Mouse (Mus musculus) bone marrow, adult 2 months (tissue): ENCODE results near the gene Glis1. TPM values are rescaled to one million over a fixed set of nuclear protein-coding genes. Genes with fewer than 3 reads are reported as not detected.
A peak's percentile ranks its signal among the peaks of the same experiment; 100 is the strongest.

Experiments
- H3K27ac ChIP-seq: fragments of 200-500 bp; 2 replicates; pipeline ENCODE4 v1.5.1; 2012; ENCODE audit warnings: low read depth, mild to moderate bottlenecking, control low read depth, inconsistent platforms, low read length; ENCODE audit not compliant: control insufficient read depth, poor library complexity, insufficient read depth
- H3K4me1 ChIP-seq: fragments of 200-500 bp; 2 replicates; pipeline ENCODE4 v1.6.1; 2011; ENCODE audit warnings: low read length; ENCODE audit not compliant: control insufficient read depth, insufficient read depth
- H3K4me3 ChIP-seq: fragments of 200-500 bp; replicated peaks from 2 replicates; pipeline ENCODE3; 2011; ENCODE audit warnings: mild to moderate bottlenecking, low read depth, low read length, control low read depth; ENCODE audit not compliant: control insufficient read depth
- CTCF ChIP-seq: fragments of 200-500 bp; IDR thresholded peaks from 2 replicates; pipeline ENCODE4 v1.5.1; 2011; ENCODE audit warnings: low read length, control low read depth; ENCODE audit not compliant: control insufficient read depth, insufficient read depth
- POLR2A ChIP-seq: fragments of 200-500 bp; IDR thresholded peaks from 2 replicates; pipeline ENCODE4 v1.6.1; 2011; ENCODE audit warnings: low read depth, mild to moderate bottlenecking, control low read depth, low read length, borderline replicate concordance; ENCODE audit not compliant: control insufficient read depth
- WGBS: fragments of 180-500 bp; shearing (Covaris S2); methylation state at CpG from one replicate; pipeline ENCODE4 v1.1.7; 2018; 5-methylcytosine and 5-hydroxymethylcytosine counted together
- polyA plus RNA-seq: library from polyadenylated mRNA; stranded (reverse); fragments of >200 nt; gene quantifications from 2 replicates; pipeline ENCODE4 v1.2.4, GENCODE M21; 2011; ENCODE audit warnings: low replicate concordance; ENCODE audit not compliant: missing spikeins, insufficient read depth, insufficient read length

Gene Glis1
- polyA plus RNA-seq, 1 experiment, result not detected

- no peaks in the 10 kb centered on the region for H3K4me1 ChIP-seq
- no peak overlapping the region for H3K27ac ChIP-seq
- H3K4me3 ChIP-seq, result no peak overlapping the region
- 81% methylated on average over 5 of the region's 5 CpGs for WGBS
- no peak for TF ChIP-seq CTCF
- no peak for TF ChIP-seq POLR2A
Observed at GRCm38 (mm10) chr4:107624951-107625350, 190.6 kb downstream of the Glis1 start.

- WGBS, result 42% methylated on average over 4 of the region's 4 CpGs
Observed at GRCm38 (mm10) chr4:107628226-107628625, 193.8 kb downstream of the Glis1 start.

DNA sequence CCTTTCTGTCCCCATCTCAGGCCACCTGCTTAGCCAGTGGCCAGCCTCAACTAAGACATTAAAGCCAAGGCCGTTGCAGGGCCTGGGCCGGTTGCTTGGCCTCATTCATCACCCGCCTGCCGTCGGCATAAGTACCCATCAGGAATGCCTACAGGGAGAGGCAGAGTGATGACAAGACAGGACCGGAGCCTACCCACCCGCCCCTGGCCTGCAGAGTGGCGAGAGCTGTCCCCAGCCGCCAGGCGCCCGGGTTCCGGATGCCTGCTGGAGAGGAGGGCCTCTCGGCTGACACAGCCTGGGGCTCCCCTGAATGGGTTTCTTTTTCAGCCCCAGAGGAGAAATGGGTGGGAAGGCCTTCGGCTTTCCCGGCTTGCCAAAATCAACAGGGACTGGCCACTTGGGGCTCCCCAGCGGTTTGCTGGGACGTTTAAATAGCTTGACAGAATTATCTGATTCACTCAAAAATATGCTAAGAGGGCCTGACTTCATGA lies 194.6 kb downstream of the Glis1 start:
- TF ChIP-seq POLR2A, result no peak
- TF ChIP-seq CTCF, result no peak
- no peaks in the 10 kb centered on the region for H3K4me1 ChIP-seq
- H3K4me3 ChIP-seq, result no peak overlapping the region
- no peak overlapping the region for H3K27ac ChIP-seq
- 80% methylated on average over 17 of the region's 17 CpGs for WGBS

More at GRCm38 (mm10) chr4:107628226-107628625, 193.8 kb downstream of the Glis1 start:
- Histone ChIP-seq H3K4me1 (no peaks in the 10 kb centered on the region), H3K27ac (no peak overlapping the region), H3K4me3 (no peak overlapping the region)
- TF ChIP-seq CTCF, result no peak
- no peak for TF ChIP-seq POLR2A

DNA sequence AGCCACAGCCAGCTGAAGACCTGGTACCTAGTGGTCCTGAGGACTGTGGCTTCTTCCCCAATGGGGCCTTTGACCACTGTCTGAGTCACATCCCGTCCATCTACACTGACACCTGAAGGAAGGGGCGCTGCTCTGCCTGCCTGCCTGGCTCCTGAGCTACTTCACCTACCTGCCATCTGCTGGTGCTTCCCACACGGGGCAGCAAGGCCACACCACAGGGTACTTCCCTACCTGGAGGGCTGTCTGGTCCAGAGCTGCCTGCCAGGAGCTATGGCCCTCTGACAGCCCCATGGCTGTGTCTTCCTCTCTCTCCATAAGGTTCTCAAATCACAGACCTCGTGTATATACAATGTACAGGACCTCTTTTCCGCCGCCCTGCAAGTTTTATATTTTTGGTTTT lies 200.2 kb downstream of the Glis1 start:
- H3K4me3 ChIP-seq, result no peak overlapping the region
- WGBS, result 56% methylated on average over 6 of the region's 6 CpGs
- no peak for TF ChIP-seq POLR2A

DNA sequence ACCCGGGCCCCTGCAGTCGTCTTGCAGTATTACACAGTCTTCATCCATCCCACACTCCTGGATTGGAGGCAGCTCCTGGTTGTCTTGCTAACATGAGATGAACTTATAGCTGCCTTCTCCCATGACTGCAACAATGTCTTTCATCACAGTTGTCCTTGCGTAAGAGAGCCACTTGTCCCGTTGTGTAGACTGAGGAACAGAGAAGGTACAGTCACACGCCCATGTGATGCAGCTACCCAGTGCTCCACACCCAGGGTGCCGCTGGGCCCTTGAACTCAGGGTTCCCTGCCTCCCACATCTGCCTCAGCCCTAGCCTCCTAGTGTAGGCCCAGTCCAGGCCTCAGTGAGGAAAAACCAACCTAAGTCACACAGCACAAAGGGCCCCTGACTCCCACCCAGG lies 201.7 kb downstream of the Glis1 start:
- WGBS, result 42% methylated on average over 6 of the region's 6 CpGs

More for the DNA sequence above, 200.2 kb downstream of the Glis1 start:
- H3K4me1 ChIP-seq, result no peaks in the 10 kb centered on the region; the same call in 1 of the 2 replicates
- no peak overlapping the region for H3K27ac ChIP-seq

GRCm38 (mm10) chr4:107637670-107638069 lies 203.3 kb downstream of the Glis1 start:
- WGBS, result 20% methylated on average over 3 of the region's 3 CpGs
- TF ChIP-seq CTCF (peak; percentile 37), POLR2A (no peak)
- no peak overlapping the region for H3K27ac ChIP-seq
- H3K4me3 ChIP-seq, result no peak overlapping the region
- no peaks in the 10 kb centered on the region; the same call in 1 of the 2 replicates for H3K4me1 ChIP-seq

More for the DNA sequence above, 201.7 kb downstream of the Glis1 start:
- TF ChIP-seq CTCF (no peak), POLR2A (no peak)
- H3K4me3 ChIP-seq, result no peak overlapping the region
- H3K4me1 ChIP-seq, result no peaks in the 10 kb centered on the region; the same call in 1 of the 2 replicates
- no peak overlapping the region for H3K27ac ChIP-seq

DNA sequence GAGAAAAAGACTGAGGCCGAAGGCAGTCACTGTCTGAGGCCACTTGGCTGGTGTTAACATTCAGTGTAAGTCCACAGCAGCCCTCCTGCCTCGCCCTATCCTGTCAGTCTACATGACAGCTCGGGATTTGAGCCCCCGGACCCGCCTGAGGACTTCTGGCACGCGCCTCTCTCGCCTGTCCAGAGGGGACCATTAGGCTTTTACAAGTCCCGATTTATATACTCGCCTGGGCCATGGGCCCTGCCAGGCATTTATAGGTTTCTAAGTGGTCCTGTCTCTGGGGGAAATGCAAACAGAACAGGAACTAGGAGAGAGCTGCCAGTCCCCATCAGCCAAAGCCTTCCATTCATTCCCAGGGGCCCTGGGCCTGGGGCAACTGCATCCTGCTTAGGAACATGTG lies 203.9 kb downstream of the Glis1 start:
- Histone ChIP-seq H3K4me3 (no peak overlapping the region), H3K27ac (no peak overlapping the region), H3K4me1 (no peaks in the 10 kb centered on the region; the same call in 1 of the 2 replicates)
- TF ChIP-seq POLR2A (no peak), CTCF (no peak)
- 85% methylated on average over 10 of the region's 10 CpGs for WGBS

DNA sequence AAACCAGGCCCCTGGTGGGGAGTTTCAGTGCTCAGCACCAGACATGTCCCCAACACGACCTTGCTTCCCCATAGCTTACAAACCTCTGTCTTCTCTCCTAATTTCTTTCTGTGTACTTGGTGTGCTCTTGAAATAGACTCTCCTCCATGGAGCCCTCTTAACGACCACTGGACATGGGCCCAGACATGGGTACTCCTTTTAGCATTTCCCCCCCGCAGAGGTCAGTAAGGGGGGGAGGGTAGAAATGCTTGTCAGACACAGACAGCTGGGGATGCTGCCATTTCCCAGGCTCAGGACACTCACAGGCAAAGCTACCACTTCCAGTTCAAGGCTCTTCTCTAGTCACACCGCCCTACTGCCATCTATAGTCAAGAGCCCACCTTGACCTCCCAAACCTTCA lies 207.2 kb downstream of the Glis1 start:
- WGBS, result 67% methylated on average over 4 of the region's 4 CpGs

More for the DNA sequence above, 207.2 kb downstream of the Glis1 start:
- TF ChIP-seq POLR2A (no peak), CTCF (no peak)
- Histone ChIP-seq H3K4me1 (no peaks in the 10 kb centered on the region; the same call in 1 of the 2 replicates), H3K27ac (no peak overlapping the region), H3K4me3 (no peak overlapping the region)
